Mouse (Mus musculus) MEL (cell line): ENCODE measurements around the gene C1s1.

Experiments
- CTCF ChIP-seq, 3 experiments: IDR thresholded peaks in 2 of 3; conservative IDR thresholded peaks in 1 of 3; 2 replicates each; pipeline ENCODE4 v1.5.1; 2011 to 2012; ENCODE audit warnings: low read length in 3 of 3, low read depth in 2 of 3, mild to moderate bottlenecking in 2 of 3, improper control_type of control experiment in 1 of 3, inconsistent platforms in 1 of 3, mixed read lengths in 1 of 3, moderate library complexity in 1 of 3; ENCODE audit not compliant: control insufficient read depth in 1 of 3, insufficient read depth in 1 of 3, poor library complexity in 1 of 3, severe bottlenecking in 1 of 3
- EP300 ChIP-seq, 2 experiments: IDR thresholded peaks; 2 replicates each; pipeline ENCODE4 v1.6.1; 2011; ENCODE audit warnings: improper control_type of control experiment in 2 of 2, low read length in 2 of 2, low read depth in 1 of 2, mild to moderate bottlenecking in 1 of 2
- NRF1 ChIP-seq: IDR thresholded peaks from 2 replicates; pipeline ENCODE4 v1.6.1; 2014; ENCODE audit warnings: low read depth, mild to moderate bottlenecking, inconsistent platforms, low read length, improper control_type of control experiment, moderate library complexity; ENCODE audit not compliant: poor library complexity, insufficient read depth, severe bottlenecking

- TF ChIP-seq NRF1 (no peak), EP300 (IDR thresholded peaks at IDR 0.05; ENCODE audit: low read depth in 1 of 2, low read length in 2 of 2) (no peak), CTCF (IDR thresholded peaks at IDR 0.05 in 2 of 3, conservative IDR thresholded peaks at IDR 0.05 in 1 of 3; ENCODE audit: control insufficient read depth in 1 of 3, insufficient read depth in 1 of 3, low read depth in 2 of 3, low read length in 3 of 3, poor library complexity in 1 of 3, severe bottlenecking in 1 of 3) (no peak)
Measured at GRCm38 (mm10) chr6:124502021-124502420, 40.1 kb downstream of the C1s1 start.
